Mouse (Mus musculus): ENCODE measurements at regions not wholly inside any gene's neighbourhood (a gene's known extent, or its start where the extent isn't known, plus 50 kb on each side); places are given as distances from the start of the nearest gene placed in this dataset.

DNA sequence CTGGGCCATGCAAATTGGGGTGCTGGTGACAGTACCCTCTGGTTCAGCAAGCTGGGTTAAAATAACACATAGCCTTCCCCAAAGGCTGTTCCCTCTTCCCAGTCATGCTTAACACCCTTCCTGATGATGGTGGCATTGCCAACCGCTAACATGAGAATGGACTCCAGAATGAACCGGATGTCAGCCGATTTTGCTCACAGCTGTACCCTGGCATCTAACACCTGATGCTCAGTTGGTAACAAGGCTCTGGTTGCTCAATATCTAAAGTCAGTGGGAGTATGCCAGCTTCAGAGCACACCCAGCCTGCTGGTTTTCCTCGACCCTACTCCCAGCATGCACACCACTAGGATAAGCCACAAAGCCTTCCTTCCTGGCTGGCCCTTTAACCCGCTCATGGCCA lies 164.6 kb upstream of the Nfe2l3 start:
- intact Hi-C loops (cut with DNase I), result no loop called here
- Histone ChIP-seq H3K27ac (no peak overlapping the region), H3K4me3 (no peak overlapping the region)
- DNase-seq, result no peak
- TF ChIP-seq CTCF (IDR thresholded peaks at IDR 0.05), result no peak

DNA sequence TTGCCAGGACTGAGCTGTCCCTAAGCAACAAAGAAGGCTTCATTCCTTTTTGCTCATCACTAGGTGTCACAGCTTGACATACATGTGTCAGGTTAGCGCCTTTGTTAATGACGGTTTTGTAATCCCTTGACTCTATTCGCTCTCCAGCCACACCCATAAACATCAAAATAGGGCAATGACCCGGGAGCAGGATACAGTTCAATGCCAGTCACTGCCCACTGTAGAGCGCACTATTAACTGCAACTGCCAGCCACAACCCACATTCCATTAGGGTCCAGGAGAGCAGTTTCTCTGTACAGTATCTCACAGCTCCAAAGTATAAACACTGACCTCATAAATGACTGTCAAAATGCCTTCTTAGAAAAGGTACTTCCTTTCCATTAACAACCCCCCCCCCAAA lies 163.5 kb upstream of the Nfe2l3 start:
- intact Hi-C loops (cut with DNase I), result no loop called here
- Histone ChIP-seq H3K4me3 (no peak overlapping the region), H3K27ac (no peak overlapping the region)
- no peak for DNase-seq
- TF ChIP-seq CTCF (IDR thresholded peaks at IDR 0.05), result no peak

DNA sequence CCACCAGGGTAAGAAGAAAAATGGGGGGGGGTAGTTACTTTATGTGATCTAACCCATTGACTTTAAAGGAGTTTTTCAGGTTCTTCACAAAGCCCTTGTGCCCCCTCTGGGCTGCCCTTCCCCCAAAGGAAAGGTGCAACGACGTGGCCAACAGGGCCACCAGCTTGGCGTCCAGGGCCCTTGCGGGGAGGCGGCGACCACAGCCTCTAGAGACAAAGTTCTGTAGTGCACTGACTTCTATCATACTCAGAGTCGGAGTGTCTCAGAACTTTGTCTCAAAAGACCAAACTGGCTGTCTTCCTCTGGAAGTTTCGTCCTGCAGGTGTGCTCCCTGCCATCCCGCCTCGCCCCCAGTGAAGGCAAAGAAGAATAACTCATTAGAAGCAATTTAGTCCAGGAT lies 162.9 kb upstream of the Nfe2l3 start:
- no peak for DNase-seq
- Histone ChIP-seq H3K4me3 (peak overlapping the region; percentile 93), H3K27ac (no peak overlapping the region)
- no peak for TF ChIP-seq CTCF (IDR thresholded peaks at IDR 0.05)
- intact Hi-C loops (cut with DNase I), result no loop called here

DNA sequence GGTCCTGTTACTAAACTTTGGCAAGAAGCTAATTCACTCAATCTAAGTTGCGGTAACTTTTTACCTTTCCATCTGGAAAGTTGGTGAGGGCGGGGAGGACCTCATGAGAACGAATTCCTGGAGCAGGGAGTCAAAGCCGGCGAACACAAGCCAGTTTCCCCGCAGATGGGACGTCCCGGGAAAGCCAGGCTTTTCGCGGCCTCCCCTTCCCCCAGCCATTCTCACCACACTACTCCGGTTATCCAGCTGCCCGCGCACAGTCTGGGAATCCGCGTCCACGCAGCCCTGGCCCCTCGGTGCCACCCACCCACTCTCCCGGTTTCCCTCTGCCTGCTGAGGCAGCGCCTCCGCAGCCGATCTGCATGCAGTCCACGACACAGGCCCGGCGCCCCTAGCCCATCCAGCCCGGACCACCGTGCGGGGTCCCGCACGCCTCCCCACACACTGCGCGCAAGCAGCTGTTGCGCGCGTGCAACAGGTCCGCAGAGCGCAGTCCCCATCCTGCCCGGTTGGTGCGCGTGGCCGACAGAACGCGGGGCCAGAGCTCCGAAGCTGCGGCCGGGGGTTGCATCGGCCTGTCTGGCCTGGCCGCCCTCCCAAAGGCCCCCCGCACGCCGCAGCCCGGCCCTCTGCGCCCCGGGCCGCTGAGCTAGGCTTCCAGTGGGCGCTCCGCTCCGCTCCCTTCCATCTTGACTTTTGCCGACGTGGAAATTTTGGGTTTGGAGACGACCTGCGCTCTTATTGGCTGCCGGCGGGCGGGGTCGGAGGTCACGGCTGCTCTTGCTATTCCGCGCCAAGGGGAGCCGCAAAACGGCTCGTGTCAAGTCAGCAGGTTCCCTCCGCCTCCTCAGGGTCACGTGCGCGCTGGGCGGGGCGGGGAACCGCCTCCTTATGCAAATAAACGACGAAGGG lies 162.0 kb upstream of the Nfe2l3 start:
- intact Hi-C loops (cut with DNase I), result no loop called here
- Histone ChIP-seq H3K4me3 (peak overlapping the region; percentile 93), H3K27ac (peak overlapping the region; percentile 78)
- peak; percentile 93 for DNase-seq
- no peak for TF ChIP-seq CTCF (IDR thresholded peaks at IDR 0.05)

DNA sequence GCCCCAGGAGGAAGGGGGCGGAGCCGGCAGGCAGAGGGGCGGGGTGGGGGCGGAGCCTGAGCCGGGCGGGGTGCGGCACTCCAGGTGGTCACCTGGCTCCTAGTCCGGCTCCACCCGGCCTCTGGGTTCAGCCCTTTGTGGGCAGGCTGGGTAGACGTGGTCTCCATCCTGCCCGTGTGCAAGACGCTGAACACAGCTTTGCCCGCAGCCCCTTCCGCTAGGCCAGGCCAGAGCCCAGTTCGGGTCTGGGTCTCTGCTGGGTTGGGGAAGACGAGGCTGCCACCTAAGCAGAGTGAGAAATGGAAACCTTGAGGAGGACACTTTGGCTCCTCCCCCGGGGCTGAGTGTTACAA lies 161.4 kb upstream of the Nfe2l3 start:
- no peak for DNase-seq
- Histone ChIP-seq H3K4me3 (peak overlapping the region; percentile 93), H3K27ac (no peak overlapping the region)
- TF ChIP-seq CTCF (IDR thresholded peaks at IDR 0.05), result no peak
- intact Hi-C loops (cut with DNase I), result no loop called here

DNA sequence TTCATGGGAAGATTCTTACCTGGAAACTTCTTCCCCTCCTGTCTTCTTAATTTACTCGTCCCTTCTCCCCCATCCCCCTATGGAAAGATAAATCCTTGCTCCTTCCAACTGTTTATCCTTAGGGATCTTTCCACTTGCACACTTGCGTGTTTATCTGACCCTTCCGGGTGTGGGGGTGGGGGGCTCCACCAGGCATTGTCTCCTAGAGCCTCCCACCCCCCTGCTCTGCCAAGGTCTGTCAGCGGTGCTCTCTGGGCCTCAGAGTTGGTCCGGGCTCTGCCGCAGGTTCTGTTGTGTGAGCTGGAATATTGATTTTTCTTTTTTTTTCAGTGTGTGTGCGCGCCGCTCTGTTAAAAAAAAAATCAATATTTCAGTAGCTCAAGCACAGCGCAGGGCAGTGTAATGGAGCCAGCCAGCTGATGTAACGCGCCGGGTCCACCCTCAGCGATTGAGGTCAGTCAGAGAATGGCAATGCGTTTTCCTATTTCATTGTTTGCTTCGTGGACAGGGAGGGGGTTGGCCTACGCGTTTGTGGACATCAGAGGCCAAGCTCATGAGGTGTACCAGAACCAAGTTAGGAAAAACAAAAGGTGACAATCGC lies 160.2 kb upstream of the Nfe2l3 start:
- H3K27ac ChIP-seq, result no peak overlapping the region
- no peak for TF ChIP-seq CTCF (IDR thresholded peaks at IDR 0.05)
- H3K4me3 ChIP-seq, result no peak overlapping the region
- intact Hi-C loops (cut with DNase I), result no loop called here
- DNase-seq, result no peak

DNA sequence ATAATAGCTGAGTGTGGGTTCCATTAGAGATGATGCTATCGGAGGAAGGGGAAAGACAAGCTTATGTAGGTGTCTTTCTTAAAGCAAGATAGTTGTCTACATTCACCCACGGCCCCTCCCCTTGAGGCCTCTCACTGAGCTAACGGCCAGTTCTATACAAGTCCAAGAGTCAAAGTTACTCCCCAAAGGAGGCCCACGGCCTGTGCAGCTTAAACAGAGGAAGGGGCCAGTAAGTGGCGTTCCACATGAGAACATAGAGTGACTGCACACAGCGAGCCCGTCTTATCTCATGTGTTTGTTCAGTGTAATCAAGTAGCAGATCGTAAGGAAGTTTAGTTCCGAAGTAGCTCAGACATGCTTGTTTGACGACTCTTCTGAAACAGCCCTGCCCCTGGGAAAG lies 153.0 kb upstream of the Nfe2l3 start:
- intact Hi-C loops (cut with DNase I), result no loop called here
- no peak for TF ChIP-seq CTCF (IDR thresholded peaks at IDR 0.05)
- Histone ChIP-seq H3K27ac (no peak overlapping the region), H3K4me3 (no peak overlapping the region)
- DNase-seq, result no peak

DNA sequence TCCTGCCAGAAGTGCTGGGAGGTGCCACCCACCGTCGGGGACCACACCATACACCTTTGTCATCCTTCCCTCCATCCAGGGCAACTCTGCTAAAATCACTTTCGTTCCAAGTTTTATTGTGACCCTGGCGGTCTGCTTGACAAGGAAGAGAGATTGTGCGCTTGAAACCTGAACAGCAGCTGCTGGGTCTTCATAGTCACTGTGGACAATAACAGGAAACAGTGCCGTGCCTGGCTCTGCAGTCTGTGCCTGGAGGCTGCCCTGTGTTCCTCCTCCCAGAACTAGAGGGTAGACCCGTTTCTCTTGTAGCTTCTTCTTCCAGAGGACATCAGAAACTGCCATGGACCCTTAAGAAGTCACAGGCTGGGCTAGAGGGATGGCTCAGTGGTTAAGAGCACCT lies 152.2 kb upstream of the Nfe2l3 start:
- intact Hi-C loops (cut with DNase I), result no loop called here
- DNase-seq, result no peak
- Histone ChIP-seq H3K27ac (no peak overlapping the region), H3K4me3 (no peak overlapping the region)
- no peak for TF ChIP-seq CTCF (IDR thresholded peaks at IDR 0.05)

DNA sequence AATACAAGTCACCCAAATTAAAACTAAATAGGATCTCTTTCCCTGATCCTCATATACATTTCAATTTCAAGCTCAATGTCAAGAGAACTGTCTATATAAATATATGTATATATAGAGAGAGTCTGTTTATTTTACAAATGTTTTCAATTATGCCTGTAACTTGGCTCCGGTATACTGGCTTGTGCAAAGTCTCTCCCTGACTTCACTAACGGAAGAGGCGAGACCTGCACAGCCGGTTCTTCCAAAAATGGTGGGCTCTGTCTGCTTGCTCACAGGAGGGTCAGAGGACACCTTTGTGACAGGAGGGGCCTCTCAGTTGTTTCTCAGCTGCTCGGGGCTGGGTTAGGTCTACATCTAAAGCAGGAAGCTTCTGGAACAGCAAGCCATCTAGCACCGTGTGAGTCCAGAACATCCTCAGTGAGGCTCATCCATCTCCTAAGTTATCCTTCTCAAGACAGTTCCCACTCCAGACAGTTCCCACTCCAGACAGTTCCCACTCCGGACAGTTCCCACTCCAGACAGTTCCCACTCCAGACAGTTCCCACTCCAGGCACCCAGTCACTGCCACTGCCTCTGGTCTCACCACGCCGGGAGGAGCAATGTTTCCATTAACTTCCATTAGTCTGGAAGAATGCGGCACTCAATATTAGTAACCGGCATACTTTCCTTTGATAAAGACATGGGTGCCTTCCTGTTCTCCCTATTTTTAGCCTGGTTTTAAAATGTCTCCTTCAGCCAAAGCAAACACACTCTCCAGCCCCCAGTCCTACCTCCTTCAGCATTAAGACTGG lies 148.4 kb upstream of the Nfe2l3 start:
- Histone ChIP-seq H3K27ac (no peak overlapping the region), H3K4me3 (no peak overlapping the region)
- intact Hi-C loops (cut with DNase I), result no loop called here
- no peak for DNase-seq
- no peak for TF ChIP-seq CTCF (IDR thresholded peaks at IDR 0.05)

DNA sequence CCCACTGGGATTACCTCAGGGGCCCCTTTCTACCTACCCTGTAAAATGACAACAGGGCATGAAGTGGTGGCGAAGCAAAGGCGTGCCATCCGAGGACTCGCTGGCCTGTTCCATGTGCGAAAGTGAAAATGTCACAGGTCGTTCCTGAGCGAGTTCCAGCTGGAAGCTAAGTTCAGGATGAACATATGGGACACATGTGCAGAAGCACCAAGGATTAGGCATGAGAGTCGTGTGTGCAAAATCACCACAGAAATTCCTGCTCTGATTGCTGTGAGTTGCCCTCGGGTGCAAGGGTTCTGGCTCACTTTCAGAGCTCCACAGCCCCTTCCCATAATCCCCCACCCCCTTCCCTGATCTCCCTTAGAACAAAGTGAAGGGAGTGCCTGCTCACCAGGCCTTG lies 147.6 kb upstream of the Nfe2l3 start:
- Histone ChIP-seq H3K4me3 (no peak overlapping the region), H3K27ac (no peak overlapping the region)
- no peak for TF ChIP-seq CTCF (IDR thresholded peaks at IDR 0.05)
- intact Hi-C loops (cut with DNase I), result no loop called here
- DNase-seq, result no peak

DNA sequence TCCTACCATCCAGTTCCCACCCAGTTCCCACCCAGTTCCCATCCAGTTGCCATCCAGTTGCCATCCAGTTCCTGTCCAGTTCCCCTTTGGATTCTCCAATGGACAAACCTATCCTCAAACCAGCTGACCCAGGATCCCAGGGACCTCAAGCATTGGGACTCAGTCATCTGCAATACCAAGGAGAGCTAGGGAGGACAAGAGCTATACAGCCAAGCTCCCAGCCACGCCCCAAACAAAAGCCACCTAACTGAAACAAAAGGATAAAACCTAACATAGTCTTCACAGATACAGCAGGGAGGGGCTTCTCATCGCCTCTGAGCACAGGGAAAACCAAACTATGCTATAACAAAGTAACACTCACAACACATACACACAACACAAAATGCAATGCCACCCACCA lies 145.6 kb upstream of the Nfe2l3 start:
- Histone ChIP-seq H3K4me3 (no peak overlapping the region), H3K27ac (no peak overlapping the region)
- no peak for DNase-seq
- no peak for TF ChIP-seq CTCF (IDR thresholded peaks at IDR 0.05)
- intact Hi-C loops (cut with DNase I), result no loop called here

DNA sequence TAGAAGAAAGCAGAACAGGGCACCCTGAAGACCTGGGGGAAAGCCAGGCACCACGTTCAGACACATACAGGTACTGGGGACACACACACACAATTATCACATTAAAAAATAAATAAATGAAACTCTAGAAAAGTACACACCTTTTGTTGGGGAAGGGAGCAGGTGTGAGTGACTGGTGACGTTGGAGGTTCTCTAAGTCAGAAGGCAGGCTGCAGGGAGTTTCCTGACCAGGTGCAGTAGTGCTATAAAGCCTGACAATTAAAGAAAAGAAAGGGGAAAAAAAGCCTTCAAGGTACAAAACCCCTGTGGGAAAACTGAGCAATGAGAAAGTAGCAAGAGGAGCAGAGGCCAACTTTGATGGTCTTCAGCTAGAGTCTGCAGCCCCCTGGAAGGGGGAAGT lies 145.1 kb upstream of the Nfe2l3 start:
- Histone ChIP-seq H3K4me3 (no peak overlapping the region), H3K27ac (no peak overlapping the region)
- TF ChIP-seq CTCF (IDR thresholded peaks at IDR 0.05), result no peak
- DNase-seq, result no peak
- intact Hi-C loops (cut with DNase I), result no loop called here

DNA sequence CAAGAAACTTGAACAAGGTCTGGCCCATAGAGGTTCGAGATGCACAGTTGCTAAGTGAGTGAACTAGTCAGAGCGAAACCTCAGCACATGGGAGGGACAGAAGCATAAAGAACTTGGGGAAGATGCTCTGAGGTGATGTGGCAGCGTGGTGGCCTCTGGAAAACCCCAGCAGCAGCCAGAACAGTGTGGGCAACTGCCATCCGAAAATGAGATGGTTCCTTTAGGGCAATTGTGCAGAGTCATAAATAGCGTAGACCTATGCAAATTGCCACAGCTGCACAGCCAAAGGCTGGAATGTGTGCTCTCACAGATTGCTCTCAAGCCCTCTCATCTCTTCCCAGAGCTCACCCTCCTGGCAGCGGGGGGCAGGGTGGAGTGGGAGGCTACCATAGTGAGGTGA lies 144.7 kb upstream of the Nfe2l3 start:
- TF ChIP-seq CTCF (IDR thresholded peaks at IDR 0.05), result no peak
- intact Hi-C loops (cut with DNase I), result no loop called here
- Histone ChIP-seq H3K27ac (no peak overlapping the region), H3K4me3 (no peak overlapping the region)
- no peak for DNase-seq

All from gastrocnemius, adult 2 months (tissue).